Mouse (Mus musculus): ENCODE results near the gene Klhdc7b.

- TF ChIP-seq CTCF (IDR thresholded peaks at IDR 0.05; ENCODE audit: extremely low read depth, insufficient read depth, insufficient read length, insufficient replicate concordance) (no peak), POLR2A (IDR thresholded peaks at IDR 0.05; ENCODE audit: low read depth, low read length) (no peak)
These were observed 47.1 kb downstream of the Klhdc7b start for GRCm38 (mm10) chr15:89431806-89432205.

Data from spleen, adult 2 months (tissue).